8 mouse cellular contexts compared by ENCODE assay signal in the genomic region with DNA sequence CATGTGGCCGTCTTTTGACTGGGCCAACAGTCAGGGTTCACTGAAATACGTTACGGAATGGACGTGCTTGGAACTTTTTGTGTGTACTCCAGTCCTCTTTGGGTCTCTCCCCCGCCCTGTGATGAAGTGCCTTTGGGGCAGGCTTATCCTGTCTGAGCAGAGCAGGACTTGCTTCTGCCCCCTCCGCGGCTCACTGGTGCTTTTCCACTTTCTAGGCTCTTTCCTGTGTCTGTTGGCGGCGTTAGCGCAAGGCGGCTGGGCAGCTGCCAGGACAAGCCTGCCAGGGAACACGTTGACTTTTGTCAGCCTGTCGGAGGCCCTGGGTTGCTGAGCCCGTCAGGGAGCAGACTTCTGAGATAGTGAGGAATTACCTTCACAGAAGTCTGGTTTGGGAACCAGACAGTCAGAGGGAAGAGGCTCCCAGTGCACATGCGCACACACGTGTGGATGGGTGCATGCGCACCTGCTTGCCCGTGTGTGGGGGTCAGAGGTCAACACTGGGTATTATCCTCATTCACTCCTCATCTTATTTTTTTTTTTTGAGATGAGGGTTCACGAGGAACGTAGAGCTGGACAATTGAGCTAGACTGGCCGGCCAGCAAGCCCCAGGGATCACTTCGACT. TPM values are rescaled to one million over a fixed set of nuclear protein-coding genes. Genes with fewer than 3 reads are reported as not detected.
DNase-seq lines count a peak whose midpoint lies in the region; ATAC-seq lines count a peak whose summit lies in the region.

No protein-coding gene starts in this region.

- peak; percentile 14 to 44; a peak in 2 of 4 replicates for ATAC-seq in hematopoietic stem cell, adult 5-6 weeks (replicated peaks in 1 of 2; ENCODE audit: insufficient read depth in 1 of 2, low FRiP score in 2 of 2, low TSS enrichment in 1 of 2, low read depth in 1 of 2, poor library complexity in 2 of 2, severe bottlenecking in 2 of 2)

- DNase-seq in layer of hippocampus, adult 11-12 months (ENCODE audit: low spot score) = peak; percentile 48
- DNase-seq in layer of hippocampus, adult 9-10 months (ENCODE audit: low spot score) = no peak
- peak; percentile 88 for DNase-seq in adrenal gland, postnatal 10 days
- peak; percentile 30 for DNase-seq in gastrocnemius, adult 18-20 months (ENCODE audit: low spot score)
- peak; percentile 76 to 86 for DNase-seq in lung, adult 18-20 months
- DNase-seq in urinary bladder, postnatal 14 days (ENCODE audit: low spot score) = peak; percentile 70
- no peak for DNase-seq in frontal cortex, postnatal 14 days (ENCODE audit: low spot score in 2 of 2)

RNA-seq across cellular contexts. Expression of gene Smim12, which starts 8.5 kb away (rescaled TPM):
- total RNA-seq in adrenal gland, postnatal 10 days (2021) = 10 to 100 TPM; 36.6 to 38.3 TPM
- total RNA-seq in gastrocnemius, adult 18-20 months (2021) = 10 to 100 TPM; 36.3 to 36.9 TPM
- total RNA-seq in hematopoietic stem cell, adult 5-6 weeks (2017) = 28.2 and 32.8 TPM in 2 replicates

Comparison
In these comparisons a context has a peak if more than half of its experiments do, and no peak if none do; other contexts are left out.
1. DNase-seq: peak in layer of hippocampus, adult 11-12 months (single experiment), adrenal gland, postnatal 10 days (single experiment), gastrocnemius, adult 18-20 months (single experiment), lung, adult 18-20 months (2 of 2) and urinary bladder, postnatal 14 days (single experiment); none in layer of hippocampus, adult 9-10 months (single experiment) and frontal cortex, postnatal 14 days (0 of 2).